Mouse (Mus musculus) left cerebral cortex, adult 2 months (tissue): ENCODE measurements around the gene Dhcr24. TPM values are rescaled to one million over a fixed set of nuclear protein-coding genes. Genes with fewer than 3 reads are reported as not detected.

Experiments used
- DNase-seq, 2 experiments: peaks; one replicate each; pipeline ENCODE4 v3.0.0; 2021 to 2022; ENCODE audit warnings: low spot score in 2 of 2, mixed read lengths in 1 of 2; ENCODE audit errors: extremely low spot score in 1 of 2
- H3K27ac ChIP-seq: fragments of 200-600 bp; 2 replicates; pipeline ENCODE4 v1.8.1; 2022
- H3K4me3 ChIP-seq: fragments of 200-600 bp; 2 replicates; pipeline ENCODE4 v1.8.1; 2022
- CTCF ChIP-seq: fragments of 200-600 bp; IDR thresholded peaks from 2 replicates; pipeline ENCODE4 v1.8.1; 2022; ENCODE audit warnings: antibody characterized with exemption, mild to moderate bottlenecking, moderate library complexity
- intact Hi-C: fragments of 180-260 bp; cut with DNase I; formaldehyde crosslinking; loops from one replicate; pipeline ENCODE4 v1.15.1; 2025
- long read RNA-seq, 2 experiments: library from polyadenylated mRNA; stranded (forward); transcript quantifications; one replicate each; pipeline ENCODE4 v2.0.0; 2021; ENCODE audit warnings: borderline mapping rate in 2 of 2
- total RNA-seq, 2 experiments: library from RNA; stranded (reverse); gene quantifications; 2 replicates each; pipeline ENCODE4 v1.2.3; 2021

The Dhcr24 gene
- total RNA-seq, result 10 to 100 TPM; 85.5 to 87.4 TPM
- long read RNA-seq, experiment 1, full-length matches to known transcripts, result 76 of 96 reads
- long read RNA-seq, experiment 1, partial matches to known transcripts, result 12 of 96 reads
- long read RNA-seq, experiment 1, other reads (novel, unspliced or antisense), result 8 of 96 reads
- long read RNA-seq, experiment 2, full-length matches to known transcripts, result 65 of 81 reads
- long read RNA-seq, experiment 2, partial matches to known transcripts, result 7 of 81 reads
- long read RNA-seq, experiment 2, other reads (novel, unspliced or antisense), result 9 of 81 reads

- peak within 1 kb of the TSS; percentile 91 for H3K4me3 ChIP-seq
- DNase-seq, result peak; percentile 95
- no peak; the same call in 1 of the 2 replicates for TF ChIP-seq CTCF
- intact Hi-C loops, result no loop called here
- peak within 1 kb of the TSS; percentile 86 for H3K27ac ChIP-seq
Measured at GRCm38 (mm10) chr4:106560846-106561781, at the start of gene Dhcr24. Dhcr24 (plus strand) TSS chr4:106561038.

- no peak overlapping the region for H3K27ac ChIP-seq
- intact Hi-C loops, result no loop called here
- no peak for DNase-seq
- H3K4me3 ChIP-seq, result no peak overlapping the region
- no peak for TF ChIP-seq CTCF
Measured at GRCm38 (mm10) chr4:106514606-106515005, 46.2 kb upstream of the Dhcr24 start.

- Histone ChIP-seq H3K27ac (no peak overlapping the region), H3K4me3 (no peak overlapping the region)
- no peak for DNase-seq
- intact Hi-C loops, result no loop called here
- TF ChIP-seq CTCF, result no peak
Measured at GRCm38 (mm10) chr4:106522547-106522946, 38.3 kb upstream of the Dhcr24 start.

- no peak for DNase-seq
- H3K27ac ChIP-seq, result no peak overlapping the region
- no peak overlapping the region for H3K4me3 ChIP-seq
- intact Hi-C loops, result no loop called here
- no peak for TF ChIP-seq CTCF
Measured at GRCm38 (mm10) chr4:106524131-106524530, 36.7 kb upstream of the Dhcr24 start.

- no peak for TF ChIP-seq CTCF
- DNase-seq, result no peak
- intact Hi-C loops, result no loop called here
- no peak overlapping the region for H3K27ac ChIP-seq
- H3K4me3 ChIP-seq, result no peak overlapping the region
Measured at GRCm38 (mm10) chr4:106525001-106525400, 35.8 kb upstream of the Dhcr24 start.

GRCm38 (mm10) chr4:106527856-106528547 lies 32.8 kb upstream of the Dhcr24 start:
- peak; percentile 58 for TF ChIP-seq CTCF
- intact Hi-C loops, result no loop called here
- DNase-seq, result peak; percentile 14 to 27

GRCm38 (mm10) chr4:106529375-106530112 lies 31.3 kb upstream of the Dhcr24 start:
- DNase-seq, result peak; percentile 88 to 92
- intact Hi-C loops, result loop anchor here (1.0 kb wide), 1 partner anchor 55 kb away; no protein-coding TSS in a partner anchor
- Histone ChIP-seq H3K4me3 (no peak overlapping the region), H3K27ac (peak overlapping the region; percentile 28; the same call in 1 of the 2 replicates)
- TF ChIP-seq CTCF, result no peak; the same call in none of the 2 replicates

More at GRCm38 (mm10) chr4:106527856-106528547, 32.8 kb upstream of the Dhcr24 start:
- Histone ChIP-seq H3K27ac (peak overlapping the region; percentile 42), H3K4me3 (no peak overlapping the region)

GRCm38 (mm10) chr4:106530113-106530482 lies 30.7 kb upstream of the Dhcr24 start:
- intact Hi-C loops, result no loop called here
- TF ChIP-seq CTCF, result no peak; the same call in 1 of the 2 replicates
- no peak for DNase-seq
- no peak overlapping the region for H3K27ac ChIP-seq
- H3K4me3 ChIP-seq, result no peak overlapping the region

- Histone ChIP-seq H3K4me3 (no peak overlapping the region), H3K27ac (no peak overlapping the region)
- TF ChIP-seq CTCF, result peak; percentile 24; the same call in 1 of the 2 replicates
- intact Hi-C loops, result no loop called here
- DNase-seq, result no peak
Measured at GRCm38 (mm10) chr4:106533421-106534080, 27.3 kb upstream of the Dhcr24 start.

- Histone ChIP-seq H3K4me3 (no peak overlapping the region), H3K27ac (no peak overlapping the region)
- intact Hi-C loops, result no loop called here
- TF ChIP-seq CTCF, result no peak
- DNase-seq, result no peak
Measured at GRCm38 (mm10) chr4:106534256-106534655, 26.6 kb upstream of the Dhcr24 start.
